Mouse (Mus musculus) lung, adult 2 months (tissue): Measurements from ENCODE around the gene Tbx5.

ENCODE experiments used
- CTCF ChIP-seq: fragments of 200-500 bp; IDR thresholded peaks from 2 replicates; pipeline ENCODE4 v1.5.1; 2011; ENCODE audit warnings: mild to moderate bottlenecking, low read length, control low read depth; ENCODE audit not compliant: insufficient read depth
- POLR2A ChIP-seq: fragments of 200-500 bp; IDR thresholded peaks from 2 replicates; pipeline ENCODE4 v1.6.1; 2011; ENCODE audit warnings: low read depth, mild to moderate bottlenecking, control low read depth, low read length, borderline replicate concordance; ENCODE audit errors: extremely low read depth

DNA sequence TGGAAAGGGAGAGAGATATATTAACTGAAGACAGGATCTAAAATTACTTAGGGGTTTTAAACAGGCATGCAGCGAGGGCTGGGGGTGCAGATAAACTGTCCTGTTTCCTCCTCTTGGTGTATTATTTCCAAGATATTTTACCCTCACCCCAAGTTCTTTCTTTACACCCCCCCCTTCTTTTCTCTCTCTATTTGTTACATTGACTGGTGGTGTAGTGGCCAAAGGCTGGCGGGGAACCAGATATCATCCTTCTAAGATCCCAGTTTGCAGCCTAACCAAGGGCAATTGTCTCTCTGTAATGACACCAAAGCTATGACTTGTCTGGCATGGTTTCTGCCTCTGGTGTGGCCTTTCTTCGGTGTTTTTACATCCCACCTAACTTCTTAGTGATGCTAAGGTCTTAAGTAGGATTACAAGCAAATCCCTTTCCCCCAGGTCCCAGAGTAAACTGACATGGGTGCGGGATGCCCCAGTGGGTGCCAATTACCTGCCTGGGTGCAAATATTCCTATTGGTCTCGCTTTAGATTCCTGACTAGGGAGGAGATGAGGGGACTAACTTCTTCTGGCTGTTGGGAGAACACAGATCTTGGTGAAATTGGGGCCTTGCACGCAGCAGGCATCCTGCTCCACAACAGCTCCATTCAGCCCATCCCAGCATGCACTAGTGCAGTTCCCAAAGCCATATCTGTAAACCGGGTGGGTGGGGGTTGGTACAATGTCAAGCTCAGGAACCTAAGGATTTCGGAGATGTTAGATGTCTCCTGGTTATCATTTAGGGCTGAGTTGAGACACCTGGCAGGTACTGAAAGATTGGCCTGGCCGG, 32.8 kb upstream of the Tbx5 start:
- TF ChIP-seq CTCF (no peak), POLR2A (no peak)
